Mouse (Mus musculus): ENCODE measurements around the gene Vgll4.
A peak's percentile ranks its signal among the peaks of the same experiment; 100 is the strongest.

GRCm38 (mm10) chr6:114814882-114815650 lies 154.7 kb downstream of the Vgll4 start:
- TF ChIP-seq CTCF (IDR thresholded peaks at IDR 0.05; ENCODE audit: borderline replicate concordance, extremely low read depth, insufficient read depth, insufficient read length) (peak; percentile 44; the same call in 1 of the 2 replicates), POLR2A (IDR thresholded peaks at IDR 0.05; ENCODE audit: borderline replicate concordance, extremely low read depth, insufficient read depth, insufficient read length, poor library complexity, severe bottlenecking) (no peak)
